Mouse (Mus musculus): ENCODE data around the gene Olfr1411.
A peak's percentile ranks its signal among the peaks of the same experiment; 100 is the strongest.

The Olfr1411 gene

DNA sequence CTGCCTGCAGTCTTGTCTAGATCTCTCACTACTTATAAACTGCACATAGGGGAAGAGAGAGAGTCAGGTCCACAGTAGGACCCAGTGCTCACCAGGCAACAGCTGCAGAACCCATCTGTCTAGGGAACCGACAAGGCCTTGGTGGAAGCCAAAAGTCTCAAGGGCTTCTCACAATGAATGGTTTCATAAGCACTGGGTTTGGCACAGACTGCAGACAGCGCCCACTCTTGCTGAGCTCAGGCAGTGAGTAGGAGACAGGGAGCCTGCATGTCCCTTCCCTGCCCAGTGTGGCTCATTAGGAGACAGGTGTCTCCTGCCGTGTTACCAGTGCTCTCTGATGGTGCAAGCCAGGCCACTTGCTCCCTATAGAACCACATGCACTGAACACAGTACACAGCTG is 44.0 kb downstream of the Olfr1411 start:
- DNase-seq (ENCODE audit: low read depth in 2 of 2, low spot score in 2 of 2), result no peak

DNA sequence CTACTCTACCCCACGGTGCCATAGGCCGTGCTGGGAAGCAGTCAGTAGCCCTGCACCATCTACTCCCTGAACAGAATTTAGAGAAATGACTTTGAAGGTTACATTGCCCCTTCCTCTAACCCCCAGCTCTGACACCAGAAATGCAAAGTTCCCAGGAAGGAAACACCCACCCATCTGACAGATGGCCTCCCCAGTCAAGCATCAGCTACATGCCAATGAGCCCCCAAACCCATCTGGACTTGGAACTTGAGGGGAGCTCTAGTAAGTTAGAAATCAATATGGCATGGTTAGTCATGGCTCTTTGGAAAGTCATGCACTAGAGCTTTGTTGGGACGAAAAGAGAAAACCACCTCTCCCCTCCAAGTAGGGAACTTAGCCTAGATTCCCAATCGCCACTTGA is 44.5 kb downstream of the Olfr1411 start:
- no peak for DNase-seq (ENCODE audit: low read depth in 2 of 2, low spot score in 2 of 2)

GRCm38 (mm10) chr1:92640393-92640792 is 46.2 kb downstream of the Olfr1411 start:
- DNase-seq (ENCODE audit: low read depth in 2 of 2, low spot score in 2 of 2), result peak in 1 of 2 experiments; percentile 2

GRCm38 (mm10) chr1:92641514-92642272 is 47.5 kb downstream of the Olfr1411 start, which contains the start of gene Cops9:
TSS of gene Cops9 (minus strand) at chr1:92641985.
- peak; percentile 72 to 80 for DNase-seq (ENCODE audit: low read depth in 2 of 2, low spot score in 2 of 2)

DNA sequence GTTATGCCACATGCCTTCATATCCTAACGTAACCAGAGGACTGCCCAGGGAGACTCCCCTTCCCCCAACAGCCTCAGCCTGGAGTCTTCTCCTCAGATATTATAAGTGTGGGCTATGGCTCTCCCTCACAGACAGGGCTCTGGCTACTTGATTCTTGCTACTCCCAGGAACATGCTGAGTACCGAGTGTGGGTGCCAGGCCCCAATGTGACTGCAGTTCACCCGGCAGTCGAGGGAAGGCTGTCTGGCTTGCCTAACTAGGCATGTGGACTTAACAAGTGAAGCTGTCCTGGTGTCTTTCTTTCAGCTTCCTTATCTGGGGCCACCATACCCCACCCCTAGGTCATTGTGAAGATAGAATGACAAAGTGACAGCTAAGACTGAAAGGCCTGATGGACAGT is 49.5 kb downstream of the Olfr1411 start:
- DNase-seq (ENCODE audit: low read depth in 2 of 2, low spot score in 2 of 2), result no peak

GRCm38 (mm10) chr1:92644916-92645315 is 50.7 kb downstream of the Olfr1411 start:
- no peak for DNase-seq (ENCODE audit: low read depth in 2 of 2, low spot score in 2 of 2)

DNA sequence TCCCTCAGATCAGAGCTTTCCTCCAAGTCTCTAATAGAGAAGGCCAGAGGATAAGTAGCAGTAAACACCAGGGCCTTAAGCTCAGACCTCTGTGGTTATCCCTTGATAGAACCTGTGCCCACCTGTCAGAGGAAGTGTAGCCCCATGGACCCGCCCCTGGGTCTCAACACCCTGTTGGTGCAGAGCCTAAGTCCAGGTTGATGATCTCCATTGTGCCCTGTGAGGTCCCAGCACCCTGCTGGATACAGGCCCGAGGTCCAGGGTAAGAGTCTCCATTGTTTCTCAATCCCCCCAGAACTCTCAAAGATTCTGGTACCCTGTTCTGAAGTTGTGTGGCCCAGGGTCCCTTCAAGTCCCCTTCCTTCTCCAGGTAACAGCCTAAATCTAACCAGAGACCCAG is 51.9 kb downstream of the Olfr1411 start:
- no peak for DNase-seq (ENCODE audit: low read depth in 2 of 2, low spot score in 2 of 2)

DNA sequence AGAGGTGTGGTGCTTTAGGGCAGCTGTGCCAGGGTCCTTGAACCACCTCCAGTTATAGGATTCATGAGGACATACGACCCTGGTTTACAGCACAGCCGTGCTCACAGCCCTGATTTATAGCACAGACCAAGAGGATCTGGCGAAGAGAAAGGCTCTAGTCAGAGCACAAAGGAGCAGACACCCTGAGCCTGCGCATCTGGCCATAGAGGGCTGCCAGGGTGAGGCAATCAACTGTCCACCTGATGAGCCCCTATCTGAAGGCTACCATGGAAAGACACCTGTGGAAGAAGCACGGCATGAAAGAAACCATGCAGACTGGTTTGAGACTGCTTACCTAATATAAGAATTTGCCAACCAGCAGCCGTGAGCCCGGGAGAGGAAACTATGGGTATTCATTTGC is 52.4 kb downstream of the Olfr1411 start:
- DNase-seq (ENCODE audit: low read depth in 2 of 2, low spot score in 2 of 2), result no peak

GRCm38 (mm10) chr1:92647026-92647425 is 52.8 kb downstream of the Olfr1411 start:
- no peak for DNase-seq (ENCODE audit: low read depth in 2 of 2, low spot score in 2 of 2)
